Mouse (Mus musculus) G1E (cell line): ENCODE data around the gene Gfy.

ENCODE experiments used
- CTCF ChIP-seq: IDR thresholded peaks from 2 replicates; pipeline ENCODE4 v1.5.1; 2012; ENCODE audit warnings: low read depth, low read length, inconsistent platforms, mixed read lengths
- GATA1 ChIP-seq: IDR thresholded peaks from 2 replicates; pipeline ENCODE4 v1.6.1; 2012; ENCODE audit warnings: borderline replicate concordance, low read length, inconsistent platforms, mixed read lengths
- POLR2AphosphoS5 ChIP-seq: IDR thresholded peaks from 2 replicates; pipeline ENCODE4 v1.6.1; 2012; ENCODE audit warnings: low read depth, low read length, inconsistent platforms; ENCODE audit not compliant: insufficient replicate concordance
- TAL1 ChIP-seq: conservative IDR thresholded peaks from 2 replicates; pipeline ENCODE4 v1.6.1; 2012; ENCODE audit warnings: low read depth, low read length, inconsistent platforms, mixed read lengths

DNA sequence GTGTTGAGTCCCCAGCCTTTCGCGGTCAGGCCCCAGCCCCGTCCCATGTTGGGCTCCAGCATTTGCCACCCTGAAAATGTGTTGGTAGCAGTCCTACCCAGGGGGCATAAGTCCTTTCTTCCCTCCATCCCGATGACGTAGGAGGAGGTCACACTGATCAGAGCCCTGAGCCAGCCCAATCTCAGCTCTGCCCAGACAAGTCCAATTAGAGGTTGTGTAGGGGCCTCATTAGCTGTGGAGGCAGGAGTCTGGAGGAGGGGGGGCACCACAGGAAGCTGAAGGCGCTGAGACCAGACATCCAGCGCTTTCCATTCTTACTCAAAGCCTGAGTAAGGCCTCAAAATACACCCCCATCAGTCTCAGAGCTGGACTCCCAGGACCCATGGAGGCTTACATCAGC is 6.6 kb upstream of the Gfy start:
- TF ChIP-seq CTCF = no peak
- TF ChIP-seq GATA1 = no peak
- no peak for TF ChIP-seq POLR2AphosphoS5
- no peak for TF ChIP-seq TAL1
